Mouse (Mus musculus): ENCODE results near the gene Foxc2. TPM values are rescaled to one million over a fixed set of nuclear protein-coding genes. Genes with fewer than 3 reads are reported as not detected.
A peak's percentile ranks its signal among the peaks of the same experiment; 100 is the strongest.

Foxc2 gene
- polyA plus RNA-seq, 1 experiment = 1.4 TPM

DNA sequence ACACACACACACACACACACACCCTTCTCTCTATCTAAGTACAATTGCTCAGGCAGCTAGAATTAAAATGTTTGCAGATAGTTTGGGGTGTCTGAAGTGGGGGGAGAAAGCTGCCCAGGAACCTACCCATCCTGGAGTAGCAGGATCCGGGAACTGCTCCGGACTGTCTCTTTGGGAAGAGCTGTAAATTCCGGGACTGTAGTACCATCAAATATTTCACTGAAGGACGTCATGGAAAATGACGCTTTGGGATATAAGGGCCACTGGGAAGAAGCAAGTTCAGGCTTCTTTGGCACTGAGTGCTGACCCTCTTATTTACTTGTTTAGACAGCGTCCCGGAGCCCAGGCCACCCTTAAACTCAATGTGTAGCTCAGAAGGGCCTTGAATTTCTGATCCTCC, 36.8 kb upstream of the Foxc2 start:
- no peak for DNase-seq
- WGBS = 18% methylated on average over 7 of the region's 7 CpGs
- TF ChIP-seq CTCF (IDR thresholded peaks at IDR 0.05; ENCODE audit: insufficient read depth, low read length) (no peak), POLR2A (IDR thresholded peaks at IDR 0.05; ENCODE audit: borderline replicate concordance, extremely low read depth, low read depth, low read length) (no peak)
- peak overlapping the region; percentile 55 for H3K4me3 ChIP-seq (replicated peaks; ENCODE audit: extremely low read depth, low read depth, low read length)
- peaks cover 5% of the 10 kb centered on the region for H3K4me1 ChIP-seq (ENCODE audit: control insufficient read depth, insufficient read depth, low read length)

DNA sequence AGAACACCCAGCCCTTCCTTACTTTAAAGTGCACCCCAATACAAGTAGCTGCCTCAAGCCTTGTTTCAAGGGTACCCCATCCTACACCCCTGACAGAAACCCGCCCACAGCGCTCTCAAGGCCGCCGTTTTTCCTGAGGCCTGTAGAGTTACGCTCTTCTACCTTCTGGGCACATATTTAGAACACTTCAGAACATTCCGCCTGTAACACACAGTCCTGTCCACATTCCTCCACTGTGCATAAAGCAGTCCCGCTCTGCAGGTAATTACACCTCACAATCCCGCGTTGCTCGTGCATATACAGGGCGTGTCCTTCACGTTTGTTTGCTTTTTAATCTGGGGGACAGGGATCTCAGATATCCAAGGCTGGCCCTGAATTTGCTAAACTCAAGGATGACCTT, 36.0 kb upstream of the Foxc2 start:
- TF ChIP-seq POLR2A (IDR thresholded peaks at IDR 0.05; ENCODE audit: borderline replicate concordance, extremely low read depth, low read depth, low read length) = no peak
- TF ChIP-seq CTCF (IDR thresholded peaks at IDR 0.05; ENCODE audit: insufficient read depth, low read length) = no peak
- WGBS = 23% methylated on average over 12 of the region's 12 CpGs
- H3K4me1 ChIP-seq (ENCODE audit: control insufficient read depth, insufficient read depth, low read length) = peaks cover 5% of the 10 kb centered on the region
- peak overlapping the region; percentile 96 for H3K4me3 ChIP-seq (replicated peaks; ENCODE audit: extremely low read depth, low read depth, low read length)
- no peak for DNase-seq

DNA sequence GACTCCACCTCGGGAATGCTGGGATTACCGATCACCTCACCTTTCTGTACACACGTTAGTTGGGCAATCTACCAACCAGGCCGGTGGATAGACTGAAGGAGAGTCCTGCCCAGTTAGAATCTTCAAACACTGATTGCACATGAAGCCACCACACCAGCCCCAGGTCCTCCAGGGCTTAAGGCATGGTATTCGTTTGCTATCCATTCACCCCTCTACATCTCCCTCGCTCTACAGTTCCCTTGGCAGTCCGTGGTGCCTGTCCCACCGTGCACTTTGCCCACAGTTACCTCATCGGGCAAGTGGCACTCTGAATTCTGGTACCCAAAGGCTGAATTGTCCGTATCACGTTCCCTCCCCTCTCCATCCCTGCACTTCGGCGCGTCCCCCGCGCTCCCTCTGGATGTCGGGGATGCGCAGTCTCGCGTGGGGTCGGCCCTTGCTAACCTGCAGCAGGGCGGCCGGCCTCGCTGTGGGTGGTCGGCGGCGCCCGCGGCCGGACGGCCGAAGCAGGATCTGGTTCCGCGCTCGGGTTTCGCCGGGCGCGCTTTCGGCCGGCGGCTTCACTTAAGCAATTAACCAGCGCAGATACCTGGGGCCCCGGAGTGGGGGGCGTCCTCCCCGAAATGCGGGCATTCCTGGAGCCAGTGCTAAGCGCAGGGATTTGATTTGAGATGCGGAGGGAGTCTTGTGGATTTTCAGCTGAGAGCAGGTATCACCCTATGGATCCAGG, 35.4 kb upstream of the Foxc2 start:
- TF ChIP-seq CTCF (IDR thresholded peaks at IDR 0.05; ENCODE audit: insufficient read depth, low read length) (no peak), POLR2A (IDR thresholded peaks at IDR 0.05; ENCODE audit: borderline replicate concordance, extremely low read depth, low read depth, low read length) (no peak)
- peak overlapping the region; percentile 96 for H3K4me3 ChIP-seq (replicated peaks; ENCODE audit: extremely low read depth, low read depth, low read length)
- WGBS = 5% methylated on average over 49 of the region's 49 CpGs

DNA sequence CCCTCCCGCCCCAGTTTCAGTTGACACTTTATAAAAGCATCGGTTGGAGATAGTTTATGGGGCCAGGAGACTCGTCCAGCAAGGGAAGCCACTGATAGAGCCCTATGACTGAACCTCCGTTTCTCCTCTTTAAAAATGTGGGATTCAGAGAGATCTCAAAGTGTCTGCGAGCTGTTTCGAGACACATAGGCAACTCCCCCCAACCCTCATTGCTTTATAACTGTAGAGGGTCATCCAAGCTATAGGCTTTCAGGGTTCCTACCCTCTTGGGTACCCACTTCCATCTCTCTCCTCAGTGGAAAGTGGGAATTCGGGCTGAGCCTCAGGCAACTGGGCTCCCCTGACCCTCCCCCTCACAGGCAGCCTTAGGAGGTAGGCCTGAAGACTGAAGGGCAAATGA, 34.6 kb upstream of the Foxc2 start:
- TF ChIP-seq POLR2A (IDR thresholded peaks at IDR 0.05; ENCODE audit: borderline replicate concordance, extremely low read depth, low read depth, low read length) (no peak), CTCF (IDR thresholded peaks at IDR 0.05; ENCODE audit: insufficient read depth, low read length) (no peak)
- DNase-seq = peak; percentile 15
- Histone ChIP-seq H3K4me1 (ENCODE audit: control insufficient read depth, insufficient read depth, low read length) (peaks cover 5% of the 10 kb centered on the region), H3K4me3 (replicated peaks; ENCODE audit: extremely low read depth, low read depth, low read length) (peak overlapping the region; percentile 96)
- 16% methylated on average over 7 of the region's 7 CpGs for WGBS

More for the DNA sequence above, 35.4 kb upstream of the Foxc2 start:
- H3K4me1 ChIP-seq (ENCODE audit: control insufficient read depth, insufficient read depth, low read length) = peaks cover 5% of the 10 kb centered on the region
- DNase-seq = no peak

DNA sequence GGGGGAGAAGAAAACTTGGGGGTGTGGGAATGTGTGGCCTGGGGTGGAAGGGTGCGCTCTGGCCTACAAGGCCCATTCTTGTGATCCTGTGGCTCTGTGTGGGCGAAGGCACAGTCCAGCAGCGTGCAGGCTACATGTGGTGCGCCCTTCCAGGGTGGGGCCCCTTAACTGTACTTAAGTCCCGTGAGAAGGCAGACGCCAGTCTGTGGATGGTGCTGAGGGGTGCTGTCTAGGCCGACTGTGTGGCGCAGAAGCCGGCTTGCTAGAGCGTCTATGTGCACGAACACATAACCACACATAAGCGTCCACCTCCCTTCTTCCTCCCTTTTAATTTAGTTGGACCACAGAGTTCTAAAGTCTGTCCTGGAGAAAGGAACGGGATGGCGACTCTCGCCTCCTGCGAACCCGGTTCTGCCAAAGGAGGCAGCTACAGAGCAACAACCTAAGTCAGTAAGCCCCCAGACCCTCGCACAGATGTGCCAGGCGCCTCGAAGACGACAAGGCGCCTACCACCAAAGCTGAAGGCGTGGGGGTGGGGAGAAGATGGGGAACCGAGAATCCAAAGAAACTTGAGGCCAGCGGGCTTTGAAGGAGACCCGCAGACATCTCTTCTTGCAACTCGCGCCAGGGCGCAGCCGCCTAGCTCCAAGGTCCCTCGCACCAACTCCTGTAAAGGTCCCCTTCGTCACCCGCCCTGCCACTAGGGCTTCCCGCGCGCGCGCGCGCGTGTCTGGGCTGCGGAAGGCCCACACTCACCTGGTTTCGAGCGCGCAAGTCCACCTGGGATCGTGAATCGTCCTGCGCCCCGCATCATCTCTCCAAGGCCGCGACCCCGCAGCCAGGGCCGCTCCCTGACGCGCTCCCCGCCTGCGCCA, 33.5 kb upstream of the Foxc2 start:
- 4% methylated on average over 57 of the region's 57 CpGs for WGBS
- DNase-seq = peak; percentile 26
- Histone ChIP-seq H3K4me1 (ENCODE audit: control insufficient read depth, insufficient read depth, low read length) (peaks cover 4% of the 10 kb centered on the region), H3K4me3 (replicated peaks; ENCODE audit: extremely low read depth, low read depth, low read length) (peak overlapping the region; percentile 96)
- TF ChIP-seq CTCF (IDR thresholded peaks at IDR 0.05; ENCODE audit: insufficient read depth, low read length) (no peak), POLR2A (IDR thresholded peaks at IDR 0.05; ENCODE audit: borderline replicate concordance, extremely low read depth, low read depth, low read length) (peak; percentile 84; the same call in 1 of the 2 replicates)

DNA sequence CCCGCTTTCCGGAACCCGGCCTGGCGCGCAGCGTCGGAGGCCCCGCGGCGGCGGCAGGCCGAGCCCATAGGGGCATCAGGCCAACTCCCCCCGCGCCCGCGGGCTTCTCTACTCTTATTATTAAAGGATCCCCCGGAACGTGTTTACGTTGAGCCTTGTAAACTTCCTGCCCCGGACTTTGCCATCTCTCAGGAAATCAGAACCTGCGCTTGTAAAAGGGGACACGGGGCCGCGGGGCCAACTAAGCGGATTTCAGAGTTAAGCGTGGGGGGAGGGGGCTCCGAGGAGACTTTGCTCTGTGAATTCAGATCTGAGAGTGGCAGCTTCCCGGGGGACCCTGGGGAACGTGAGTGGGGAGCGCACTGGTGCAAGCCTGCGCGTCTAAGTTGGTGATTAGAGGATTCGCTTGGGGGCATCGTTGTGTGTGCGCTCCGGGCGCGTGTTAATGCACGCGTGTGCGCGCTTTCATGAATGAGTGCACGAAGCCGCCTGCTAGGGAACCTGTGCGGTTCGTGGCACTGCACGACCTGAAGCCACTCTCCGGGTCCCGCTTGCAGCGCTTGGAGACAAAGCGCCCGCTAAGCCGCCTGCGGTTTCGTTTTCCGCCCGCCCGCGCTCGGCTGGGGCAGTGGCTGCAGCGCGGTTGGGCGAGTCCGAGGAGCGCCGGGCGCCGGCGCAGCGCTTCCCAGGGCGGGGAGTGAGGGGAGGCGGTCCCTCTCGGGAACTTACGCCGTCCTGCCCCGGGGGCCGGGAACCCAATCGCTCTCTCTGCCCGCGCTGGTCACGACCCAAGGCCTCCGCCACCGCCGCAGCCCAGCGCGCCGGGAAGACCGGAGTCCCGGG, 32.7 kb upstream of the Foxc2 start:
- TF ChIP-seq POLR2A (IDR thresholded peaks at IDR 0.05; ENCODE audit: borderline replicate concordance, extremely low read depth, low read depth, low read length) = peak; percentile 36; the same call in 1 of the 2 replicates
- no peak for TF ChIP-seq CTCF (IDR thresholded peaks at IDR 0.05; ENCODE audit: insufficient read depth, low read length)
- peak overlapping the region; percentile 96 for H3K4me3 ChIP-seq (replicated peaks; ENCODE audit: extremely low read depth, low read depth, low read length)
- WGBS = 1% methylated on average over 89 of the region's 89 CpGs
- no peaks in the 10 kb centered on the region for H3K4me1 ChIP-seq (ENCODE audit: control insufficient read depth, insufficient read depth, low read length)
- DNase-seq = peak; percentile 70

DNA sequence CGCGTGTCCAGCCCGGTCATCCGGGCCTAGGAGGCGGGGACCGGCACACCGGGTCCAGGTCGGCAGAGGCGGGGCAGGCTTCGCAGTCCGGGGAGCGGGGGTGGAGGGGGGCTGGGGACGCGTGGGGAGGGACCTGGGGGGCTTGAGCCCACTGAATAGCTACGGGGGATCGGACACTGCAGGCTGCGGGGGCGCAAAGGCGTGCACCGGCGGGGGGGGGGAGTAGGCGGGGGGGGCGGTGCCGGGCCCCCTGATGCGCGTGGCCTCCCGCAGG, 32.1 kb upstream of the Foxc2 start:
- peak overlapping the region; percentile 96 for H3K4me3 ChIP-seq (replicated peaks; ENCODE audit: extremely low read depth, low read depth, low read length)
- DNase-seq = no peak
- no peaks in the 10 kb centered on the region for H3K4me1 ChIP-seq (ENCODE audit: control insufficient read depth, insufficient read depth, low read length)
- 1% methylated on average over 15 of the region's 27 CpGs for WGBS
- no peak for TF ChIP-seq CTCF (IDR thresholded peaks at IDR 0.05; ENCODE audit: insufficient read depth, low read length)
- TF ChIP-seq POLR2A (IDR thresholded peaks at IDR 0.05; ENCODE audit: borderline replicate concordance, extremely low read depth, low read depth, low read length) = no peak

DNA sequence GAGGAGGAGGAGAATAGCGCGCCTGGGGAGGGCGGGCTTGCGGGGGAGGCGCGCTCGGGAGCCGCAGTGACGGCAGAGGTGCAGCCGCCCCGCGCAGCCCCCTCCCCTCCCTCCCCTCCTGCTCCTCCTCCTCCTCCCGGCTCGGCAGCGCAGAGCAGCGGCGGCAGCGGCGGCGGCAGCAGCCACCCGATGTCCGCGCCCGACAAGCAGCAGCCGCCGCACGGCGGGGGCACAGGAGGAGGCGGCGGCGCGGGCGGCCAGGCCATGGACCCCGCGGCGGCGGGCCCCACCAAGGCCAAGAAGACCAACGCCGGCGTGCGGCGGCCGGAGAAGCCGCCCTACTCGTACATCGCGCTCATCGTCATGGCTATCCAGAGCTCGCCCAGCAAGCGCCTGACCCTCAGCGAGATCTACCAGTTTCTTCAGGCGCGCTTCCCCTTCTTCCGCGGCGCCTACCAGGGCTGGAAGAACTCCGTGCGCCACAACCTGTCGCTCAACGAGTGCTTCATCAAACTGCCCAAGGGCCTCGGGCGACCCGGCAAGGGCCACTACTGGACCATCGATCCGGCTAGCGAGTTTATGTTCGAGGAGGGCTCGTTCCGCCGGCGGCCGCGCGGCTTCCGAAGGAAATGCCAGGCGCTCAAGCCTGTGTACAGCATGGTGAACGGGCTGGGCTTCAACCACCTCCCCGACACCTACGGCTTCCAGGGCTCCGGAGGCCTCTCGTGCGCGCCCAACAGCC, 31.6 kb upstream of the Foxc2 start, which contains the start of gene Foxf1:
Gene Foxf1, plus strand, starts transcription at position 177 of the 742 bp plus-strand sequence.
- DNase-seq = peak; percentile 51
- WGBS = under 1% methylated on average over 64 of the region's 83 CpGs
- Histone ChIP-seq H3K4me3 (replicated peaks; ENCODE audit: extremely low read depth, low read depth, low read length) (peak within 1 kb of the TSS; percentile 96), H3K4me1 (ENCODE audit: control insufficient read depth, insufficient read depth, low read length) (no peaks in the 10 kb centered on the region)
- no peak for TF ChIP-seq CTCF (IDR thresholded peaks at IDR 0.05; ENCODE audit: insufficient read depth, low read length)
- TF ChIP-seq POLR2A (IDR thresholded peaks at IDR 0.05; ENCODE audit: borderline replicate concordance, extremely low read depth, low read depth, low read length) = peak; percentile 47; the same call in 1 of the 2 replicates

Measured in lung, adult 2 months (tissue).